Mouse (Mus musculus) forebrain, embryonic 15.5 days (tissue): Measurements from ENCODE around the gene Chchd4. TPM values are rescaled to one million over a fixed set of nuclear protein-coding genes. Genes with fewer than 3 reads are reported as not detected.
"Not testable (repeated sequence)": the region's sequence is repeated elsewhere in the genome, so short reads cannot be mapped to it uniquely, and the experiment has no call there.

Experiments used
- ATAC-seq: fragments of 200-750 bp; cut with Nextera tagmentation; replicated peaks from 2 replicates; pipeline ENCODE4 v1.8.0; 2017; ENCODE audit warnings: mild to moderate bottlenecking, moderate TSS enrichment, moderate library complexity
- H3K27ac ChIP-seq: fragments of 300-500 bp; sonication (generic); replicated peaks from 2 replicates; pipeline ENCODE4 v1.5.1; 2015; ENCODE audit warnings: mild to moderate bottlenecking, inconsistent platforms
- H3K27me3 ChIP-seq: fragments of 300-500 bp; sonication (generic); 2 replicates; pipeline ENCODE4 v1.6.1; 2015; ENCODE audit warnings: inconsistent platforms
- H3K36me3 ChIP-seq: fragments of 300-500 bp; sonication (generic); 2 replicates; pipeline ENCODE4 v1.6.1; 2015; ENCODE audit warnings: mild to moderate bottlenecking, inconsistent platforms
- H3K4me1 ChIP-seq: fragments of 300-500 bp; sonication (generic); 2 replicates; pipeline ENCODE4 v1.6.1; 2015; ENCODE audit warnings: inconsistent platforms
- H3K4me2 ChIP-seq: fragments of 300-500 bp; sonication (generic); replicated peaks from 2 replicates; pipeline ENCODE4 v1.6.1; 2015; ENCODE audit warnings: mild to moderate bottlenecking, inconsistent platforms
- H3K4me3 ChIP-seq: fragments of 300-500 bp; sonication (generic); 2 replicates; pipeline ENCODE4 v1.5.1; 2015; ENCODE audit warnings: mild to moderate bottlenecking, inconsistent platforms
- H3K9ac ChIP-seq: fragments of 300-500 bp; sonication (generic); replicated peaks from 2 replicates; pipeline ENCODE4 v1.6.1; 2015; ENCODE audit warnings: mild to moderate bottlenecking, inconsistent platforms
- H3K9me3 ChIP-seq: fragments of 300-500 bp; sonication (generic); 2 replicates; pipeline ENCODE4 v1.6.1; 2016; ENCODE audit warnings: inconsistent platforms
- WGBS: fragments of 180-500 bp; shearing (Covaris S2); methylation state at CpG from one replicate; pipeline ENCODE4 v1.1.7; 2015; ENCODE audit warnings: mixed read lengths; 5-methylcytosine and 5-hydroxymethylcytosine counted together
- polyA plus RNA-seq: library from polyadenylated mRNA; unstranded; fragments of >200 nt; fragmentation: Nextera tagmentation; extraction: Ambion mirVana; gene quantifications from 2 replicates; pipeline ENCODE4 v1.2.1, GENCODE M21; 2015

Gene Chchd4
- polyA plus RNA-seq, 1 experiment from 2014 or later, result 34.5 TPM

GRCm38 (mm10) chr6:91494526-91494925, 21.2 kb upstream of the Chchd4 start:
- ATAC-seq, result no peak
- WGBS, result 87% methylated on average over 8 of the region's 8 CpGs
- no peak overlapping the region for H3K9ac ChIP-seq
- H3K4me3 ChIP-seq, result no peak overlapping the region
- no peaks in the 10 kb centered on the region for H3K9me3 ChIP-seq
- H3K36me3 ChIP-seq, result peaks cover 59% of the 10 kb centered on the region
- no peak overlapping the region for H3K27ac ChIP-seq
- no peaks in the 10 kb centered on the region for H3K4me1 ChIP-seq
- H3K27me3 ChIP-seq, result no peaks in the 10 kb centered on the region
- no peak overlapping the region for H3K4me2 ChIP-seq

GRCm38 (mm10) chr6:91493053-91493452, 19.7 kb upstream of the Chchd4 start:
- H3K9ac ChIP-seq, result no peak overlapping the region
- peaks cover 54% of the 10 kb centered on the region for H3K36me3 ChIP-seq
- no peak for ATAC-seq
- no peaks in the 10 kb centered on the region for H3K4me1 ChIP-seq
- H3K27me3 ChIP-seq, result no peaks in the 10 kb centered on the region
- no peak overlapping the region for H3K4me2 ChIP-seq
- no peak overlapping the region for H3K4me3 ChIP-seq
- H3K9me3 ChIP-seq, result no peaks in the 10 kb centered on the region
- WGBS, result 90% methylated on average over 10 of the region's 10 CpGs
- H3K27ac ChIP-seq, result no peak overlapping the region

GRCm38 (mm10) chr6:91491004-91491403, 17.7 kb upstream of the Chchd4 start:
- no peaks in the 10 kb centered on the region for H3K4me1 ChIP-seq
- H3K27ac ChIP-seq, result no peak overlapping the region
- no peak overlapping the region for H3K4me3 ChIP-seq
- no peak overlapping the region for H3K9ac ChIP-seq
- WGBS, result 77% methylated on average over 6 of the region's 6 CpGs
- H3K36me3 ChIP-seq, result peaks cover 55% of the 10 kb centered on the region
- no peak for ATAC-seq
- no peaks in the 10 kb centered on the region for H3K9me3 ChIP-seq
- H3K27me3 ChIP-seq, result no peaks in the 10 kb centered on the region
- H3K4me2 ChIP-seq, result no peak overlapping the region

GRCm38 (mm10) chr6:91489872-91490271, 16.5 kb upstream of the Chchd4 start:
- Histone ChIP-seq H3K4me1 (no peaks in the 10 kb centered on the region), H3K36me3 (peaks cover 58% of the 10 kb centered on the region), H3K27ac (no peak overlapping the region), H3K9me3 (no peaks in the 10 kb centered on the region), H3K4me2 (no peak overlapping the region), H3K9ac (no peak overlapping the region), H3K4me3 (no peak overlapping the region), H3K27me3 (no peaks in the 10 kb centered on the region)
- no peak for ATAC-seq
- WGBS, result 79% methylated on average over 10 of the region's 10 CpGs

- Histone ChIP-seq H3K36me3 (peaks cover 65% of the 10 kb centered on the region), H3K27me3 (no peaks in the 10 kb centered on the region), H3K27ac (no peak overlapping the region), H3K9ac (no peak overlapping the region), H3K4me2 (no peak overlapping the region), H3K4me1 (no peaks in the 10 kb centered on the region), H3K4me3 (no peak overlapping the region), H3K9me3 (no peaks in the 10 kb centered on the region)
- no peak for ATAC-seq
- 86% methylated on average over 9 of the region's 9 CpGs for WGBS
Measured at GRCm38 (mm10) chr6:91488496-91489212, 15.3 kb upstream of the Chchd4 start.

- H3K4me2 ChIP-seq, result no peak overlapping the region
- no peaks in the 10 kb centered on the region for H3K9me3 ChIP-seq
- ATAC-seq, result no peak
- 95% methylated on average over 15 of the region's 15 CpGs for WGBS
- no peaks in the 10 kb centered on the region for H3K4me1 ChIP-seq
- H3K9ac ChIP-seq, result no peak overlapping the region
- H3K27ac ChIP-seq, result no peak overlapping the region
- H3K36me3 ChIP-seq, result peaks cover 81% of the 10 kb centered on the region
- H3K27me3 ChIP-seq, result no peaks in the 10 kb centered on the region
- H3K4me3 ChIP-seq, result no peak overlapping the region
Measured at GRCm38 (mm10) chr6:91486736-91487453, 13.5 kb upstream of the Chchd4 start.

GRCm38 (mm10) chr6:91483371-91483770, 10.0 kb upstream of the Chchd4 start:
- Histone ChIP-seq H3K36me3 (peaks cover 97% of the 10 kb centered on the region), H3K4me3 (no peak overlapping the region), H3K4me1 (no peaks in the 10 kb centered on the region), H3K27me3 (no peaks in the 10 kb centered on the region), H3K9me3 (no peaks in the 10 kb centered on the region), H3K4me2 (no peak overlapping the region), H3K9ac (no peak overlapping the region), H3K27ac (no peak overlapping the region)
- 98% methylated on average over 2 of the region's 2 CpGs for WGBS
- no peak for ATAC-seq

- H3K36me3 ChIP-seq, result peaks cover 44% of the 10 kb centered on the region
Measured at GRCm38 (mm10) chr6:91476541-91476940, 3.2 kb upstream of the Chchd4 start.

GRCm38 (mm10) chr6:91474441-91475190, 1.3 kb upstream of the Chchd4 start:
- peak overlapping the region; percentile 75 for H3K4me3 ChIP-seq
- H3K9ac ChIP-seq, result peak overlapping the region; percentile 61
- 50% methylated on average over 9 of the region's 9 CpGs for WGBS
- H3K4me2 ChIP-seq, result peak overlapping the region; percentile 69
- H3K4me1 ChIP-seq, result peaks cover 31% of the 10 kb centered on the region
- H3K36me3 ChIP-seq, result peaks cover 26% of the 10 kb centered on the region
- no peaks in the 10 kb centered on the region for H3K27me3 ChIP-seq
- no peak for ATAC-seq
- no peak overlapping the region for H3K27ac ChIP-seq
- H3K9me3 ChIP-seq, result no peaks in the 10 kb centered on the region

More at GRCm38 (mm10) chr6:91476541-91476940, 3.2 kb upstream of the Chchd4 start:
- Histone ChIP-seq H3K9ac (no peak overlapping the region), H3K9me3 (no peaks in the 10 kb centered on the region), H3K27ac (no peak overlapping the region), H3K4me3 (no peak overlapping the region), H3K27me3 (no peaks in the 10 kb centered on the region), H3K4me2 (no peak overlapping the region), H3K4me1 (peaks cover 31% of the 10 kb centered on the region)
- 95% methylated on average over 2 of the region's 2 CpGs for WGBS
- ATAC-seq, result no peak

GRCm38 (mm10) chr6:91473805-91474440, 577 bp upstream of the Chchd4 start:
- H3K4me2 ChIP-seq, result peak overlapping the region; percentile 69
- peak overlapping the region; percentile 75 for H3K4me3 ChIP-seq
- peak; percentile 59 for ATAC-seq
- H3K36me3 ChIP-seq, result peaks cover 19% of the 10 kb centered on the region
- peak overlapping the region; percentile 12 for H3K27ac ChIP-seq
- H3K4me1 ChIP-seq, result peaks cover 31% of the 10 kb centered on the region
- H3K27me3 ChIP-seq, result no peaks in the 10 kb centered on the region
- 0% methylated on average over 27 of the region's 27 CpGs for WGBS
- H3K9ac ChIP-seq, result peak overlapping the region; percentile 61
- no peaks in the 10 kb centered on the region for H3K9me3 ChIP-seq

- peaks cover 8% of the 10 kb centered on the region for H3K36me3 ChIP-seq
- no peak overlapping the region for H3K27ac ChIP-seq
- WGBS, result 24% methylated on average over 6 of the region's 6 CpGs
- no peak for ATAC-seq
- peak overlapping the region; percentile 55 for H3K4me2 ChIP-seq
- peaks cover 31% of the 10 kb centered on the region for H3K4me1 ChIP-seq
- peak overlapping the region; percentile 70 for H3K9ac ChIP-seq
- peak overlapping the region; percentile 75 for H3K4me3 ChIP-seq
- H3K27me3 ChIP-seq, result no peaks in the 10 kb centered on the region
- H3K9me3 ChIP-seq, result no peaks in the 10 kb centered on the region
Measured at GRCm38 (mm10) chr6:91472319-91472718, 1.0 kb downstream of the Chchd4 start.

GRCm38 (mm10) chr6:91471427-91471826, 1.9 kb downstream of the Chchd4 start:
- H3K4me3 ChIP-seq, H3K9me3 ChIP-seq, H3K9ac ChIP-seq, H3K27me3 ChIP-seq, H3K27ac ChIP-seq, H3K4me2 ChIP-seq, ATAC-seq: not testable (repeated sequence)
- Histone ChIP-seq H3K36me3 (peaks cover 13% of the 10 kb centered on the region), H3K4me1 (peaks cover 31% of the 10 kb centered on the region)
- WGBS, result over 99% methylated on average over 3 of the region's 3 CpGs
